Mouse (Mus musculus) cerebellum, postnatal 4 days (tissue): ENCODE measurements around the gene B3gnt9.
"Not testable (repeated sequence)": the region's sequence is repeated elsewhere in the genome, so short reads cannot be mapped to it uniquely, and the experiment has no call there.

ENCODE experiments used
- DNase-seq, 2 experiments: peaks; one replicate each; pipeline ENCODE4 v3.0.0; 2022; ENCODE audit warnings: low spot score in 2 of 2, mixed read lengths in 1 of 2

B3gnt9 gene

DNA sequence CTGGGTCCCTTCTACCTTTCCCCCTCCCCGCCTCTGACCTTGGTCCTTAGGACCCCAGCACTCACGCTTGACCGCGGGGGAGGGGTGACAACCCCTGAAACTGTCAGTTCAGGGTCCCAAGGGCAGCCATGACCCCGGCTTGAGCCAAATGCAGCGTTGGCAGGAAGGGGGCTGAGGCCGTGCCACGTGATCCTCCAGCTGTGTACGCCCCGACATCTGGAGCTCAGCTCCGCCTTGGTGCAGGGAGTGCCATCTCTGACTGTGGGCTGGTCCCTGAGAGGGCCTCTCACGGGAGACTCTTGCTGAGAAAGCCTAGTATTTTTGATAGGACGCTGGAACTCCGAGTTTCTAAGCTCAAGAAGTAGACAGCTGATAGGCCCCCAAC lies at the start of gene B3gnt9:
B3gnt9 (minus strand) TSS at position 188 of the 385 bp plus-strand sequence.
- no peak for DNase-seq

DNA sequence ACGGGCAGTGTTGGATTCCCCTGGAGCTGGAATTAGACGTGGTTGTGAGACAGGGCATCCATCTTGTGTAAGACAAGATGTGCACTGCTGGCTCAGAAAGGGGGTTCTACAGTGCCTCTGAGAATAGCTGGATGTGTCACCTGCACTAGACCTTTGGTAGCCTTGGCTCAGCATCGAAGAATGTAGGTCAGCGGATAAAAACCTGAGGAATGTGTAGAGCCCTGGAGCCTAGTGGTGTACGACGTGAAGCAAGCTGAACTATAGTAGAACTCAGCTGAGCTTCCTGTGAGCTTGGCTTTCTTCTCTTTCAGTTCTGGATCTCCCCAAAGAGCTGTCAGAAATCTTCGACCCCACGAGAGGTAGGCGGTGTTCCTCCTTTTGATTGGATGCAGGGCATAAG lies 48.9 kb upstream of the B3gnt9 start:
- DNase-seq, result no peak

DNA sequence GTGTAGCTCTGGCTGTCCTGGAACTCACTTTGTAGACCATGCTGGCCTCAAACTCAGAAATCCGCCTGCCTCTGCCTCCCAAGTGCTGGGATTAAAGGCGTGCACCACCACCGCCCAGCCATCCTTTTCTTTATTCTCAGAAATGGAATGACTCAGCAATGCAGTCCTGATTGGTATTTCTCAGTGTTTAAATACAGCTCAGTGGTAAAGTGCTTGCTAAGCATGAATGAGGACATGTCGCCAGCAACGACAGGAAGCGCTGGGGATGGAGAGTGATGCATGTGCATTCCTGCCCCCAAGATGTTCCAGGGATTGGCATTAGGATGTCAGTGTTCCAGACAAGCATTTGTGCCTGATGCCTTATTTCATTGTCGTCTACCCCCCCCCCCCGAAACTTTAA lies 48.4 kb upstream of the B3gnt9 start:
- DNase-seq, result no peak

DNA sequence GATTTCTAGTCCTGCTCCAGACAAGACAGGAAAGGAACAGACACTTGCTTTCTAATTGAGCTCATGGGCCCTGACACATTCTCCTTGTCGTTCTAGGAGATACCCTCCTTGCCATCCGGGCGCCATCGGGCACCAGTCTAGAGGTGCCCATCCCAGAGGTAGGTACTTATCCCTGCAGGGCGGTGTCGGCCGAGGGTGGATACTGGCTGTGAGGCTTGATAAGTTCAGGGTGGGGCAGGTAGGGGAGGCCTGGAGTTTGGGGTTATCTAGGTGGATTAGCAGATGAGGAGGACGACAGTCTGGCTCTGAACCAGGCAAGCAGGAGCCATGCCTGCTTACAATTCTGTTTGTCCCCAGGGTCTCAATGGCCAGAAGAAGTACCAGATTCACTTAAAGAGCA lies 45.0 kb upstream of the B3gnt9 start:
- DNase-seq, result no peak

DNA sequence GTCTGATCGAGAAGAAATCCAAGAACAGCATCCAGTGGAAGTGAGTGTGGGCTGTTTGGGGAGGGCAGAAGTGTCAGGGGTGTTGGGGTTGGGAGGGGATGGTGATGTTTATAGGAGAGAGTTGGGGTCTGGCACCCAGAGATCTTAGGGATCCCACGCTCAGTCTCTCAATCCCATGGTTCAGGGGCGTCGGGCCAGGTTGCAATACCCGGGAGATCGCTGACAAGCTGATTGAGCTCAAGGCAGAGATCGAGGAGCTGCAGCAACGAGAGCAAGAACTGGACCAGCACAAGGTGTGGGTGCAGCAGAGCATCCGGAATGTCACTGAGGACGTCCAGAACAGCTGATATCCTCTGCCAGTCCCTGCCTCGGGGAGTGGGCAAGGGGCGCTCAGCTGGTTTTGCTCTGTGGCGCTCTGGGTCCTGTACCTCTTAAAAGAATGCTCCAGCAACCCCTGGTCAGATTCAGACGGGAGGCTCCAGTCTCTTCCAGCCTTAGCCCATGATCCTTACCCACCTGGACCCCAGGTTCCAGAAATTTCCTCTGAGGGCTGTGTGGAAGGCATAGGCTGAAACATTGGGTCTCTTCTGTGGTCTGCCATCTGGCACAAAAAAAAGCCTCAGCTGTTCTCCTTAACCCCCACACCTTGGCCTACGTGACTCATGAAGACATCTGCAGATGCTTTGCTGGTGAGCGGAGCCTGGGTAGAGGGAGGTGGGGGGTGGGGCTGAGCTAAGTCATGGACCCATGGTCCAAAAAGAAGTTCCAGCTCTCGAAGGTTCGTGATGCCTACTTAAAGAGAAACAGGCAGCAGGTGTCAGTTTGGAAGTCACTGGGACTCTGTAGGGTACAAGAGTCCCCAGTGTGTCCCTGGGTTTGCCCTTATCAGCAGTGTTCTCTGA lies 43.6 kb upstream of the B3gnt9 start:
- no peak for DNase-seq

DNA sequence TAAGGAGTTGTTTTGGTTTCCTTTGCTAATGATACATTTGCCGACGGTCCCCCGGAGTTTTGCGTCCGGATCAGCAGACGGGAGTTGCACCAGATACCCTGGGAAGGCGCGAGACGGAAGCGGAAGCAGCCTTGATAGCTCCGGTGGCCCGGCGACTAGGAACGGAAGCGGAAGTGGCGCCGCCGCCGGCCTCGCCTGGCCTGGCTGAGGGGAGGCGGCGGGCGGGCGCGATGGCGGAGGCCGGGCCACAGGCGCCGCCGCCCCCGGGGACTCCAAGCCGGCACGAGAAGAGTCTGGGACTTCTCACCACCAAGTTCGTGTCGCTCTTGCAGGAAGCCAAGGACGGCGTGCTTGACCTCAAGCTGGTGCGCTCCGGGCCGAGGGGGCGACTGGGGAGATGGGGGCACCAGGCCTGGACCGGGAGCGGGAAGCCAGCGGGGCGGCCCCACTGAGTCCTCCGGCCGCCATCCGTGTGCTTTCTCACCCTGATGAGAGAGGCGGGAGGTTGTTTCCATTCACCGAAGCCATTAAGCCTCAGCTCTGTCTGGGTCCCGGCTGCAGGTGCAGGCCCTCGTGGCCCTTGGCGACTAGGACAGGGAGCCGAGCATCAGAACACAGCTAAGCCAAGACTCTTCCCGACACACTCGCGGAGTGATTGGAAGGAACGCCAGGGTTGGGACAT lies 42.7 kb upstream of the B3gnt9 start, which contains the start of gene E2f4:
E2f4 (plus strand) TSS at position 153 of the 682 bp plus-strand sequence.
- DNase-seq, result peak; percentile 84 to 90

DNA sequence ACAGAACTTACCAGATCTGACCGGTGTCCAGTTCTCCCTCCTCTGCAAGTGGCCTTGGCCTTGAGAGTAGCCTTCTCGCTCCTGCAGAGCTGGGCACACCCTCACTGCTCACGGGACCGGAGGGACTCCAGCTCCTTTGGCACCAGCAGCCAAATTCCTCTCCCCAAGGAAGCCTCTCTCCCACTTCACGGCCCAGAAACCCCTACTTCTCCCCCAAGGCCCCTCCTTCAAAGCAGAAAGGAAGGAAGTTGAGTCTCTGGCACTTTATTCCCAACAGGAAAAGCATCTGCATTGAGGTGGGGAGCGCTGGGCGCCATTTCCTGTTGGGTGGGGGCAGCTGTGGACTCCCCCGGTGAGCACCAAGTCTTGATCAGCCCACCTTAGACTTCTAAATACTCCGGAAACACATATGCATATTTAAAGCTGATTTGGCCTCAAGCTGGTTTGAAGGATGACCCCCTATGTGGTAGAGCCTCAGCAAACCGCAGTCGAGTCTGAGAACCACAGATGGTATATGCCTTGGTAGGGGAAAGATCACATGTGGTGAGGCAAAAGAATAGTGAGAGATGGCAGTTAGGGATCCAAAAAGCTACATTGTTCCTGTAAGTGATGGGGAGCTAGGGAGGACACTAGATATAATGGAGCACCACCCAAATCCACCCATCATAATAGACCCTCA lies 41.1 kb upstream of the B3gnt9 start, which contains the start of gene Exoc3l:
Exoc3l (minus strand) TSS at position 207 of the 679 bp plus-strand sequence.
- DNase-seq, result no peak

DNA sequence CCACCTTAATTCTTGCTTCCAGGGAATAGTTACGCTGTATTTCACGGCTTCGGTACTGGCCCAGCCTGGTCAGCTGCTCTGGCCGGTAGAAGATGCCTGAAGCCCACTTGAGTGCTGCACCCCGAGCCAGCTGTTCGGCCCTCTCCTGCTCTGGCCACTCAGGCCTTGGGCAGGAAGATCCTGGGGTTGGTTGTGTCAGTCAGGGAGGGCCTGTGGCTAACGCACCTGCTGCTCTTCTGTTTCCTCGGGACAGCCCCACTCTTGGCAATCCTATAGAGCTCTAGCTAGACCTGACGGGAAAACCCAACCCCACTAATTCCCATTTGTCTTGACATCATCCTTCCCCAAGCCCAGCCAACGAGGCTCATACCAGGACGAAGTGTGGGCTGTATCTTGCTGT lies 40.3 kb upstream of the B3gnt9 start:
- no peak for DNase-seq

DNA sequence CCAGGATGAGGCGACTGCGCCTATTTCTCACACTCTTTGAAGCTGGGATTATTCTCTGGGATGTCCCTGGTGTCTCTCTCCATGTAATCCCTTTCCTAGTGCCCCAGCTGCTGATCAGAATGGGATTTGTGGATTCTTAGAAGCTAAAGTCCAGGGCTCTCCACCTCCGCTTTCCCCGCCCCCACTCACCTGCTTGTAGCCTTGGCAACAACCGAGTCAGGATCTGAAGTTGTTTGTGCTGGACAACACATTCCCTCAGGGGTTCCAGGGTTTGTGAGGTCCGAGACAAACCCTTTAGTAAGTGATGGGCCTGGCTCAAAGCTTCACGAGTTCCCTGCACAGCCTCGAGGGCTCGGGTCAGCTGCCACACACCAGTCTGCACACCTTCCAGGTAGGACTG lies 39.8 kb upstream of the B3gnt9 start:
- DNase-seq, result no peak

DNA sequence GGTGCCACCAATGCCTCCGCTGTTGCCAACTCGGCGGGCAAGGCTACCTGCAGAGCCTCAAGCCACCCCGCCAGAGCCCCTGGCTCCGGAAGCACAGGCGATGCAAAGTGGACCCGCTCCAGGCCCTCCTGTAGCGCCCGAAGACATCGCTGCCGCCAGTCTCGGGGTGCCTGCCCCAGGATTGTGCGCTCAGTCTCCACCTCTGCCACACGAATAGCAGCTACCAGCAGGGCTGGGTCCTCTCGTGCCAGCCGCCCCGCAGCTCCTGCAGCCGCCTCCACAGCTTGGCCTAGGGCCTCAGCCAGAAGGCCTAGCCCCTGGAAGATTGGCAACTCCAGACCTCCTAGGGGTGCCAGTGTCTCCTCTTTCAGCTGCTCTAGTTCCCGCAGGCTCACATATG lies 38.5 kb upstream of the B3gnt9 start:
- peak in 1 of 2 experiments; percentile 49 for DNase-seq

DNA sequence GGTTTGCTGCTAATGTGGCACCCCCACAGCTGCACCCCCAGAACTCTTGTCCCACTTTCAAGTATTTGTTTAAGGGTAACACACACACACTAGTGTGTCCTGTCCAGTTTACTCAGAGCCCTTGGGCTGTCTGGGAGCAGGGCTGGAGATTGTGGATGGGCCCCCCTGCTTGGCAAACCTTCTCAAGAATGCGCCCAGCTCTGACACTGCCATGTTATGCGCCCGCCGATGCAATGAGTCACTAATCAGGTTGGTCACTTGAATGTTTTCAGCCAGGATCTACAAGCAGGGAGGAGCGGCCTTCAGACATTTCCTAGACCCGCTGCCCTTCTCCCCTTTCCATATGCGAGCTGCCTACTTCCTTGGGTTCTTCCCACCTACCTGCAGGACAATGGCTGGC lies 37.5 kb upstream of the B3gnt9 start:
- DNase-seq, result no peak

DNA sequence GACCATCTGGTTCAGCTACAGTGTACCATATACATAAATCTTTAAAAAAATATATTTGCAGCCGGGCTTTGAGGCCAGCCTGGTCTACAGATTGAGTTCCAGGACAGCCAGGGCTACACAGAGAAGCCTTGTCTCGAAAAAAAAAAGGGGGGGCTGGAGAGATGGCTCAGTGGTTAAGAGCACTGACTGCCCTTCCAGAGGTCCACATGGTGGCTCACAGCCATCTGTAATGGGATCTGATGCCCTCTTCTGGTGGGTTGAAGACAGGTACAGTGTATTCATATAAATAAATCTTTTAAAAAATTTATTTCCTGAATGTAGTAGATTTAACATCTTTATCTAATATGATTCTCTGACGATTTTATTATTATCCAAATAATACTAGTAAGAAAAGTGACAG lies 36.8 kb upstream of the B3gnt9 start:
- not testable (repeated sequence) for DNase-seq

DNA sequence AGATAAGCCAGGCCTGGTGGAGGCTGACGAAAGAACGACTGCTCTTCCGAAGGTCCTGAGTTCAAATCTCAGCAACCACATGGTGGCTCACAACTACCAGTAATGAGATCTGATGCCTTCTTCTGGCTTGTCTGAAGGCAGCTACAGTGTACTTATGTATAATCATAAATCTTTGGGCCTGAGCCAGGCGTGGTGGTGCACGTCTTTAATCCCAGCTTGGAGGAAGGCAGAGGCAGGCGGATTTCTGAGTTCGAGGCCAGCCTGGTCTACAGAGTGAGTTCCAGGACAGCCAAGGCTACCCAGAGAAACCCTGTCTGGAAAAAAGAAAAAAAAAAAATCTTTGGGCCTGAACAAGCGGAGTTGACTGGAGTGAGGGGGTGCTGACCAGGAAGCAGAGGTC lies 36.4 kb upstream of the B3gnt9 start:
- DNase-seq, result not testable (repeated sequence)

DNA sequence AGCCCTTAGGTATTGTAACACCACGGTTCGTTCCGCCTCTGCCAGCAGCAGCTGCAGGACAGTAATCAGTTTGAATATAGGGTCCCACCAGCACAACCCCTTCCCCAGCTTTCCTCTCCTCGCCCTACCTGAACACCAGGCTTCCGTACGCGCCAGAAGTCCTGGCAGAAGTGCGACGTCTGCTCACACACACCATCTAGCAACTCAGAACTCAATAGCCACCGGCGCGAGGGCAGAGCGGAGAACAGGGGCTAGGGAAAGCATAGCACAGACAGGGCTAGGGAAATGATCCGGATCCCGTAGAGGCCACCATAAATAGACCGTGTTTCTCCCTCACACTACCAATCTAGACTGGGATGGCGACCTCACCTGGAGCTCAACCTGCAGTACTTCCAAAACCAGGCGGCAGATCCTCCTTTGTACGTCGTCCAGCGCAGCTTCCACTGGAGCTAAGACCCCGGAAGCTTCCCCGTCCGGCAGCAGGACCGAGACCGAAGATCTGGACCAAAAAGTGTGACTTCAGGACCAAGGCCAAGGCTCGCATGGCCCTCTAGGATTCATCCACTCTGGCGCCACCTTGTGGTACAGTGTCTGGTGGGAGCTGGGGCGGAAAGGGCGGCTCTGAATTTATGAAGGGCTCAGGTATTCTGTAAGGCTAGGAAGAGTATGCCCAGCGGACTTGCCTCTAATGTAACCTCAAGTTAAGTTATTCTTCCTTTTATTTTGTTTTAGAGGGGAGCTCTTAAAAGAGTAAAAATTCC lies 35.8 kb upstream of the B3gnt9 start:
- DNase-seq, result peak; percentile 81 to 92

DNA sequence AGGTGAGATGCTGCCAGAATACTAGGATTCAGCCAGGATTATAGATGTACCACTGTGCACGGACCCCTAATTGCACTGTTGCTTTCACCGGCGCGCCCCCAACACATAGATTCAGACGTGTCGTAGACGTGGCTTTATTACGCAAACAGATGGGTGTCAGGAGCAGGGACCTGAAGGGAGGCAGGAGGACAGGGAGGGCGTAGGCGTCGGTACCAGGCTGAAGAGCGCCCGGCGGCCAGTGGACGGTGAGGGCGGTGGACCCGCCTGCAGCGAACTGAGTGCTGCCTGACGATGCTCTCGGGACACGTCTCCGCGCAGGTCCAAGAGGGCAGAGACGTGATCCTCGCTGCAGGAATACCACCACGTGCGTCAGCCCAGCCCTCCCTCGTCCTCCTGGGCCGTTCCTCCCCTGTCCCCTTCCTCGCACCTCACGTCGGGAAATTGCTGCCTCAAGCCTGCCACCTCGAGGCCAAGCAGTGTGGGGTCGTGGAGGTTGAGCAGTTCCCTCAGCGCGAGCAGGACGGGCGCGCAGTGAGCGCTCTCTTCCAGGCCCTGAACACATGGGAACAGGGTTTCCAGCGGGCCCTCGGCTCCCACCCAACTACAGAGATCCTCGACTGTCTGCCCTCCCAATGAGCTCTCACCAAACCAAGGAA lies 35.0 kb upstream of the B3gnt9 start, which contains the start of gene 4931428F04Rik:
4931428F04Rik (minus strand) TSS at position 60 of the 656 bp plus-strand sequence.
- peak in 1 of 2 experiments; percentile 64 for DNase-seq

DNA sequence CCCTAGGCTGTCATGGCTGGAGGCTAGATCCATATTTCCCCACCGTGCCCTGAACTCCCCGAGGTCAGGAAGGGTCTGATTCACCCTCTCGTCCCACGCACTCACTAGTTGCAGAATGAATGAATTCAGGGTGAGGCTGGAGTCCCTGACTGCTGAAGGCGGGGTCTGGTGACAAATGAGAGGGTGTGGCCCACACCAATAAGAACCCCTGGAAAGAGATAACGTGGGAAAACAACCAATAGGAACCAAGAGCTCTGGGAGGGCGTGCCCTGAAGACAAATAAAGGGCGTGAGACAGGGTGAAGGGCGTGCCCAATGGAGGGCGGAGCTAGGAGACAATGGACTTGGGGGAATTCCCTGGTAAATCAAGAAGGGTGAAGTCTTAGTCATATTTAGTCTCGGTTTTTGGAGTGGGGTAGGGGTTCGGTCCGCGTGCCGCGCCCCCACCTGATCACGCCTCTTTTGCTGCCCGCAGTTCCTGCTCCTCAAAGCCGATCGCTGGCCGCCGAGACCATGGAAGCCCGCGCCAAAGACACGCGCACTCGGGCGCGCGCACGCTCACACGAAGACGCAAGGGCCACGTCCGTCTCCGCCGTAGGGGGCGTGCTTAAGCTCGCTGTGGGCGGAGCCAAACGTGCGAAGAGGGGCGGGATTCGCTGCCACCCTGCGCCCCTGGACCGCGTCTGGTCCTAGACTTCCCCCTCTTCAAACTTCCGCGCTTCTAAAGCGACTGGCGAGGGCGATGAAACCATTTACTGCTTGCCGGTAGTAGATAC lies 34.2 kb upstream of the B3gnt9 start:
- DNase-seq, result peak; percentile 90 to 97

DNA sequence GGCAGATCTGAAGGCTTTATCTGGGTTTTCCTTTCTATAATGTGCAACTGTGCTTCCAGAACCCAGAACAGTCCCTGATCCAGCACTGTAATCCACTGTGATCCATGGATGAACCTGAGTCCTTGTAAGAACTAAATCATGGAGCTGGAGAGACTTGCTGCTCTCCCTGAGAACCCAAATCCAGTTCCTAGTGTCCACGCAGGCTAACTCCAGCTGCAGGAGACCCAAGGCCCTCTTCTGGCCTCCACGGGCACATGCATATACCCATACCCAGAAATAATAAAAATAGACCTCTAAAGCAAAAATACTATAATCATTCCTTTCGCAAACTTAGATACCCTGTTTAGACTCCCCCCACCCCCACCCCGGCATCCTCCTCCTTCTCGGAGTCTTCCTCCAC lies 33.3 kb upstream of the B3gnt9 start:
- no peak for DNase-seq

DNA sequence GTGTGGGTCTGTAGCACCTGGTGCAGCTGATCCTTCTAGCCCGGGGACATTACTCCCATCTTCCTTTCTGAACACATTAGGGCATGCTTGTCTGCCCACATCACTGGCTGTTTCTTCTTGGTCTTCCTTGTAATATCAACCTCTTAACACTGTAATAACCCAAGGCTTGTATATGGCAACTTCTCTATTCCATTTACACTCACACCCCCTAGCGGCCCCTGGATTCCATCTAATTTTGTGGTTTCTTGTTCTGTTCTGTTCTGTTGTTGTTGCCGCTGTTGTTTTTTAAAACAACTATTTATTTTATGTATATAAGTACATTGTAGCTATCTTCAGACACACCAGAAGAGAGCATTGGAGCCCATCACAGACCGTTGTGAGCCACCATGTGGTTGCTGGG lies 32.0 kb upstream of the B3gnt9 start:
- DNase-seq, result no peak

DNA sequence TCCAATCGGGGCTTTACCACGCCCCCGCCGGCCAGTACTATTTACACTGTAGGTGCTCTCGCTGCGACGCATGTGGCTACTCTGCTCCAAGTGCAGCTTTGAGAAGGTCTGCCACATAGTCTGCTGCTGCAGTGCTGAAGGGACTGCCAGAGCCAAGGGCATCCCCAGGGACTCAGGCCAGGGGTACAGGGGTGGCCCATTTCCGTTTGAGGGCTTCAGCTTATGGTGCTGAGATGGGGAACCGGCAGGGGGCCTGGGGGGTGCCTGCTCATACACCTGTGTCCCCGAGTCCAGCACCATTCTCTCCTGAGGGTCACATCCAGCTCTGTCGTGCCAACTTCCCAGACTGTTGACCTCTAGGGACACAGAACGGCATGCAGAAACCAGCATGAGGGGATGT lies 30.6 kb upstream of the B3gnt9 start:
- no peak for DNase-seq

DNA sequence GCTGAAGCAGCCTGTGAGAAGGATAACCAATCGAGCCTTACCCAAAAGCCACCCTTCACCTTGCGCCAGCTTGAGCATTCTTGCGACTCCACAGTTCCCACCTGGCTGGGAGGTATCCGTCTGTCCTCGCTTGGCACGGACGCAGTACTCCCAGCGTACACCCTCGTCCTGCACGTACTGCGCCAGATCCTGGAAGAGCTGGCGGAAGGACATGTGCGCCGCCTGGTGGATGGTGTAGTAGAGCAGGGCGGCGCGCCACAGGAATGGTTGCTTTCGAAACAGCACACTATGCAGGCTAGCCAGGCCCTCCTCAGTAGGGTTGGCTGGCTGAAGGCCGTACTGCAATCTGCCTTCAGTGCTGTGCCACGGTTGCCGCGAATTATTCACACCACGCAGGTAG lies 28.1 kb upstream of the B3gnt9 start:
- no peak for DNase-seq
